ENCODE assay signal across 23 mouse cellular contexts in the genomic region with DNA sequence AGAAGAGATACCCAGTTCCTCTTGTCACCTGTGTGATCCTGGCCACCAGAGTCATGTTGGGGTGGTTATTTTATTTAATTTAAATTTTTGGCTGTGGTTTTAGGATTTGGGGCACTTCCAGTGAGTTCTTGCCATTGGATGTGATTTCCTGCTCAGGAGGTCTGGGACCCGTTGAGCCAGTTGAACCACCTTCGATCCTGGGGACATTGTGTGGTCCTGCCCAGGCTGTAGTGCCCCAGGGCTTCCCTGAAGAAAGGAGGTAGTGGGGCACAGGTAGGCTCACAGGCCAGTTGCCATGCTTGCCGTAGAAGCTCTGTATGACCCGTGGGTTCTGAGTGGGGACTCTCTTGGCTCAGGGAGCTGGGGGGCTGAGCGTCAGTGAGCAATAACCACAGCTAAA.
"Had no signal": no experiment of that assay in that cellular context is flagged by ENCODE, and none has a peak within 500 bp of the region (broad histone marks: within the 10 kb centered on the region; RNA-seq: fewer than 3 reads in every experiment).

No protein-coding gene starts in this region.

- DNase-seq: gastrocnemius, adult 2 months; gastrocnemius, postnatal 10 days; gastrocnemius, postnatal 25 days; heart, adult 18-20 months; heart, postnatal 10 days; heart, postnatal 4 days; kidney, adult 8-10 months; kidney, postnatal 4 days; liver had no signal

- H3K27me3 ChIP-seq: heart, embryonic 12.5 days; hindbrain, embryonic 12.5 days; intestine, embryonic 15.5 days; limb, embryonic 12.5 days had no signal

- H3K9me3 ChIP-seq: heart, embryonic 10.5 days; heart, embryonic 12.5 days; hindbrain, embryonic 10.5 days; hindbrain, embryonic 12.5 days; intestine, embryonic 15.5 days; limb, embryonic 10.5 days; limb, embryonic 12.5 days had no signal

- H3K36me3 ChIP-seq: heart, embryonic 10.5 days; heart, embryonic 12.5 days; hindbrain, embryonic 10.5 days; hindbrain, embryonic 12.5 days; intestine, embryonic 15.5 days; limb, embryonic 12.5 days had no signal

- H3K27ac ChIP-seq: gastrocnemius, adult 2 months; heart, embryonic 10.5 days; hindbrain, embryonic 10.5 days; hindbrain, embryonic 12.5 days; hindbrain, embryonic 14.5 days; intestine, embryonic 15.5 days; layer of hippocampus, adult 2 months; left cerebral cortex, adult 2 months; limb, embryonic 10.5 days; limb, embryonic 12.5 days had no signal

- H3K9ac ChIP-seq: heart, embryonic 12.5 days; hindbrain, embryonic 12.5 days; hindbrain, embryonic 14.5 days; intestine, embryonic 15.5 days; limb, embryonic 12.5 days had no signal

- H3K4me2 ChIP-seq: heart, embryonic 12.5 days; hindbrain, embryonic 12.5 days; hindbrain, embryonic 14.5 days; intestine, embryonic 15.5 days; limb, embryonic 12.5 days had no signal

- H3K4me3 ChIP-seq: gastrocnemius, adult 2 months; heart, embryonic 10.5 days; heart, embryonic 12.5 days; hindbrain, embryonic 10.5 days; hindbrain, embryonic 12.5 days; intestine, embryonic 15.5 days; layer of hippocampus, adult 2 months; left cerebral cortex, adult 2 months; limb, embryonic 10.5 days; limb, embryonic 12.5 days had no signal

- ATAC-seq: forebrain, embryonic 16.5 days; hindbrain, embryonic 16.5 days; inflammation-experienced regulatory T-cells, adult 6 months; intestine, embryonic 15.5 days; intestine, postnatal 0 days had no signal
